Mouse (Mus musculus) embryo, embryonic 11.5 days (tissue): ENCODE results near the gene Phf23.

ENCODE experiments used
- DNase-seq: peaks from one replicate; pipeline ENCODE4 v3.0.0-alpha.2; 2012; ENCODE audit warnings: low read depth, low spot score

The Phf23 gene

GRCm38 (mm10) chr11:70021264-70022132 is 25.9 kb downstream of the Phf23 start:
- peak; percentile 97 for DNase-seq

- no peak for DNase-seq
These were observed 28.0 kb downstream of the Phf23 start for GRCm38 (mm10) chr11:70023481-70024150.

- DNase-seq: no peak
These were observed 28.6 kb downstream of the Phf23 start for GRCm38 (mm10) chr11:70024151-70024514.

- no peak for DNase-seq
These were observed 31.1 kb downstream of the Phf23 start for GRCm38 (mm10) chr11:70026689-70027088.

- no peak for DNase-seq
These were observed 31.8 kb downstream of the Phf23 start for GRCm38 (mm10) chr11:70027397-70027796.

GRCm38 (mm10) chr11:70028401-70029129 is 33.0 kb downstream of the Phf23 start:
- no peak for DNase-seq

- peak; percentile 90 for DNase-seq
These were observed 33.7 kb downstream of the Phf23 start for GRCm38 (mm10) chr11:70029130-70029801.

- no peak for DNase-seq
These were observed 34.4 kb downstream of the Phf23 start for GRCm38 (mm10) chr11:70029829-70030550.

GRCm38 (mm10) chr11:70030651-70031320 is 35.2 kb downstream of the Phf23 start:
- no peak for DNase-seq

GRCm38 (mm10) chr11:70031321-70031670 is 35.7 kb downstream of the Phf23 start:
- DNase-seq: no peak

GRCm38 (mm10) chr11:70038174-70038573 is 42.6 kb downstream of the Phf23 start:
- no peak for DNase-seq

- no peak for DNase-seq
These were observed 44.1 kb downstream of the Phf23 start for GRCm38 (mm10) chr11:70039631-70040030.

GRCm38 (mm10) chr11:70040184-70040583 is 44.6 kb downstream of the Phf23 start:
- no peak for DNase-seq

- DNase-seq: no peak
These were observed 46.9 kb downstream of the Phf23 start for GRCm38 (mm10) chr11:70042309-70043085.

GRCm38 (mm10) chr11:70043665-70044064 is 48.1 kb downstream of the Phf23 start:
- DNase-seq: no peak

- no peak for DNase-seq
These were observed 49.9 kb downstream of the Phf23 start for GRCm38 (mm10) chr11:70045435-70045834.

- DNase-seq: no peak
These were observed 53.8 kb downstream of the Phf23 start for GRCm38 (mm10) chr11:70049366-70049765.
